Mouse (Mus musculus) monocyte, adult 5-6 weeks (primary cell): ENCODE results near the gene Sec61g. TPM values are rescaled to one million over a fixed set of nuclear protein-coding genes. Genes with fewer than 3 reads are reported as not detected.

Experiments
- ATAC-seq: fragments of 153-309, 156-312 bp; replicated peaks from 2 replicates; pipeline ENCODE4 v1.8.0; 2017; ENCODE audit warnings: mild to moderate bottlenecking; ENCODE audit not compliant: low TSS enrichment, insufficient number of reproducible peaks, severe bottlenecking, poor library complexity, low FRiP score
- total RNA-seq: library from RNA; stranded (forward); fragments of 200-1000, 200-491, 200-594 nt; gene quantifications from 3 replicates; pipeline ENCODE4 v1.2.3, GENCODE M21; 2017

The Sec61g gene
- total RNA-seq, 1 experiment from 2014 or later: 41.2 TPM

- no peak for ATAC-seq
These were observed 9.3 kb downstream of the Sec61g start for GRCm38 (mm10) chr11:16498756-16499680.

Other genes with a start within 250 kb of the Sec61g start
- 0.19 TPM in 1 of 3 replicates, not detected in the others for gene Egfr, start 243.7 kb upstream of the Sec61g start, total RNA-seq